Mouse (Mus musculus): ENCODE data around the gene Rdh1. TPM values are rescaled to one million over a fixed set of nuclear protein-coding genes. Genes with fewer than 3 reads are reported as not detected.

The Rdh1 gene
- total and polyA plus RNA-seq, 3 experiments, result not detected

DNA sequence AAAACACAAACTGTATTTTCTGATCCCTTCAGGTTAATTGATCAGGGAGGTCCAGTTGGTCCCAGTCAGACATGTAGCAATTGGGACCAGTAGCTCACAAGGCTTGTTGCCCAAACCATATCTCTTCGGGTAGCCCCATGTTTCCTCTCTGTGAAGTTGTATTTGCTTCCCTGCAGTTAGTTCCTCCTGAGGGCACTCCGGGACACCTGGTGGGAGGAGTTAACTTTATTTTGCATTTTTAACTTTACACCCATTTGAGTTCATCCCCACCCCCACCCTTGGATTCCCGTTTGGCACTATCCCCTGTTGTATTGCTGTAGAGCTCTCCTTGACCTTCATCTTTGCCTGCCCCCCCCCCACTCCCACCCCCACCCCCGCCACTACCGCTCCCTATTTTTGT, 13.6 kb upstream of the Rdh1 start:
- peaks cover 5 to 20% of the 10 kb centered on the region in 2 experiments; a peak in 2 of 4 replicates for H3K4me1 ChIP-seq (ENCODE audit: control insufficient read depth in 1 of 2, insufficient read depth in 2 of 2)
- H3K27me3 ChIP-seq (replicated peaks), result no peaks in the 10 kb centered on the region
- no peak overlapping the region for H3K27ac ChIP-seq (ENCODE audit: insufficient read depth, low read depth)
- H3K79me2 ChIP-seq (replicated peaks; ENCODE audit: control insufficient read depth, extremely low read depth, insufficient read depth, poor library complexity, severe bottlenecking), result no peaks in the 10 kb centered on the region
- peak; percentile 27 for DNase-seq (ENCODE audit: extremely low read depth)
- dilution Hi-C loops (cut with MboI; ENCODE audit: extremely low pct_ligation_motif_present, extremely low pct_unique_long_range_greater_than_20kb, low sequenced_read_pairs) (no loop called here), in situ Hi-C loops (cut with MboI; ENCODE audit: low pct_ligation_motif_present, low pct_unique_long_range_greater_than_20kb, low sequenced_read_pairs) (loop anchor here (25.0 kb wide), 1 partner anchor 191 kb away; no protein-coding TSS in a partner anchor)
- H3K4me2 ChIP-seq (ENCODE audit: insufficient read depth, low read depth, poor library complexity, severe bottlenecking), result no peak overlapping the region
- H3K4me3 ChIP-seq (replicated peaks in 1 of 3; ENCODE audit: low read depth in 2 of 3, low read length in 2 of 3, poor library complexity in 1 of 3), result no peak overlapping the region
- H3K9me3 ChIP-seq (replicated peaks; ENCODE audit: low read length), result no peaks in the 10 kb centered on the region
- no peak overlapping the region for H3K9ac ChIP-seq (ENCODE audit: insufficient read depth, low read depth)
- TF ChIP-seq POLR2AphosphoS2 (IDR thresholded peaks at IDR 0.05; ENCODE audit: low read depth, low read length), result no peak
- no peak for TF ChIP-seq MXI1 (IDR thresholded peaks at IDR 0.05; ENCODE audit: low read depth, low read length)
- TF ChIP-seq MYC (IDR thresholded peaks at IDR 0.05; ENCODE audit: low read depth, low read length), result no peak
- no peak for TF ChIP-seq MAX (IDR thresholded peaks at IDR 0.05; ENCODE audit: low read length)
- no peak for TF ChIP-seq ELF1 (IDR thresholded peaks at IDR 0.05; ENCODE audit: low read depth, low read length)
- TF ChIP-seq CHD1 (IDR thresholded peaks at IDR 0.05; ENCODE audit: low read depth, low read length), result no peak
- TF ChIP-seq ETS1 (conservative IDR thresholded peaks at IDR 0.05; ENCODE audit: low read depth, low read length), result no peak
- TF ChIP-seq TCF12 (IDR thresholded peaks at IDR 0.05; ENCODE audit: low read depth, low read length), result no peak
- TF ChIP-seq PAX5 (IDR thresholded peaks at IDR 0.05; ENCODE audit: low read length), result no peak
- no peak for TF ChIP-seq MEF2A (IDR thresholded peaks at IDR 0.05; ENCODE audit: borderline replicate concordance, low read depth, low read length)
- no peak for TF ChIP-seq MAZ (IDR thresholded peaks at IDR 0.05; ENCODE audit: low read depth, low read length)
- no peak for TF ChIP-seq JUND (conservative IDR thresholded peaks at IDR 0.05; ENCODE audit: low read depth, low read length)
- no peak for TF ChIP-seq CTCF (conservative IDR thresholded peaks at IDR 0.05 in 1 of 2, IDR thresholded peaks at IDR 0.05 in 1 of 2; ENCODE audit: low read depth in 2 of 2, low read length in 2 of 2)
- TF ChIP-seq USF1 (IDR thresholded peaks at IDR 0.05; ENCODE audit: low read depth, low read length), result no peak
- TF ChIP-seq USF2 (conservative IDR thresholded peaks at IDR 0.05; ENCODE audit: low read depth, low read length), result no peak
- TF ChIP-seq MAFK (IDR thresholded peaks at IDR 0.05; ENCODE audit: insufficient replicate concordance, low read length), result no peak
- no peak for TF ChIP-seq SIN3A (IDR thresholded peaks at IDR 0.05; ENCODE audit: low read length)
- TF ChIP-seq NELFE (IDR thresholded peaks at IDR 0.05; ENCODE audit: low read depth, low read length), result no peak
- no peak for TF ChIP-seq GABPA (IDR thresholded peaks at IDR 0.05; ENCODE audit: insufficient replicate concordance, low read depth, low read length)
- no peak for TF ChIP-seq SMC3 (IDR thresholded peaks at IDR 0.05; ENCODE audit: low read depth, low read length)
- peaks cover 32 to 63% of the 10 kb centered on the region in 2 experiments for H3K36me3 ChIP-seq (replicated peaks in 1 of 2; ENCODE audit: control insufficient read depth in 1 of 2, insufficient read depth in 1 of 2, low read length in 1 of 2)

DNA sequence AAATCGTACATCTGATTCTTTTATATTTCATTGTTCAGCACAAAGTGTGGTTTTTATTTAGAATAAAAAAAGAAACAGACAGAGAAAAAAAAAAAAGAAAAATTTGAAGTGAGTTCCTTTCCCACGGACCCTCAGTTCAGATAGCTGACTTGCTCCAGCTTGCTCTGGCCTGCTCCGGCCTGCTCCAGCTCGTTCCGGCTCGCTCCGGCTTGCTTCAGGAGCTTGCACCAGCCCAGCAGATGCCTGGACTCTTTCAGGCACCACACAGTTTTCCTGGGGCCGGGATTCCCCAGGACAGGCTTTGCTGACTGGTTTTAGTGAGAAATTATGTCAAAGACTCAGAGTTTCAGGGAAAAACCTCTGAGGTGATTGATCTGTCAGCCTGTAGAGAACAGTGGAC, 12.3 kb upstream of the Rdh1 start:
- TF ChIP-seq EP300 (IDR thresholded peaks at IDR 0.05; ENCODE audit: low read length) (no peak), USF1 (IDR thresholded peaks at IDR 0.05; ENCODE audit: low read depth, low read length) (no peak), MEF2A (IDR thresholded peaks at IDR 0.05; ENCODE audit: borderline replicate concordance, low read depth, low read length) (no peak), E2F4 (IDR thresholded peaks at IDR 0.05; ENCODE audit: insufficient replicate concordance, low read depth, low read length) (no peak), RAD21 (IDR thresholded peaks at IDR 0.05; ENCODE audit: low read depth, low read length) (no peak), SIN3A (IDR thresholded peaks at IDR 0.05; ENCODE audit: low read length) (no peak), KAT2A (IDR thresholded peaks at IDR 0.05; ENCODE audit: insufficient replicate concordance, low read length) (no peak)
- no peaks in the 10 kb centered on the region for H3K79me2 ChIP-seq (replicated peaks; ENCODE audit: control insufficient read depth, extremely low read depth, insufficient read depth, poor library complexity, severe bottlenecking)
- H3K36me3 ChIP-seq (replicated peaks in 1 of 2; ENCODE audit: control insufficient read depth in 1 of 2, insufficient read depth in 1 of 2, low read length in 1 of 2), result peaks cover 22 to 52% of the 10 kb centered on the region in 2 experiments
- H3K27ac ChIP-seq (ENCODE audit: insufficient read depth, low read depth), result no peak overlapping the region
- H3K9ac ChIP-seq (ENCODE audit: insufficient read depth, low read depth), result no peak overlapping the region
- dilution Hi-C loops (cut with MboI; ENCODE audit: extremely low pct_ligation_motif_present, extremely low pct_unique_long_range_greater_than_20kb, low sequenced_read_pairs), result no loop called here
- no peaks in the 10 kb centered on the region for H3K27me3 ChIP-seq (replicated peaks)
- in situ Hi-C loops (cut with MboI; ENCODE audit: low pct_ligation_motif_present, low pct_unique_long_range_greater_than_20kb, low sequenced_read_pairs), result loop anchor here (25.0 kb wide), 1 partner anchor 190 kb away; no protein-coding TSS in a partner anchor
- H3K9me3 ChIP-seq (replicated peaks; ENCODE audit: low read length), result no peaks in the 10 kb centered on the region
- H3K4me3 ChIP-seq (replicated peaks in 1 of 3; ENCODE audit: low read depth in 2 of 3, low read length in 2 of 3, poor library complexity in 1 of 3), result no peak overlapping the region
- DNase-seq (ENCODE audit: extremely low read depth), result no peak
- peaks cover 5 to 20% of the 10 kb centered on the region in 2 experiments; a peak in 2 of 4 replicates for H3K4me1 ChIP-seq (ENCODE audit: control insufficient read depth in 1 of 2, insufficient read depth in 2 of 2)
- H3K4me2 ChIP-seq (ENCODE audit: insufficient read depth, low read depth, poor library complexity, severe bottlenecking), result no peak overlapping the region

All from CH12.LX (cell line).